Mouse (Mus musculus): ENCODE measurements around the gene Vmn1r94. TPM values are rescaled to one million over a fixed set of nuclear protein-coding genes. Genes with fewer than 3 reads are reported as not detected.
"Not testable (repeated sequence)": the region's sequence is repeated elsewhere in the genome, so short reads cannot be mapped to it uniquely, and the experiment has no call there.

The Vmn1r94 gene
- polyA plus RNA-seq (2014; fragmentation: Nextera tagmentation; extraction: Ambion mirVana), result not detected in 2 replicates

- H3K9ac ChIP-seq (replicated peaks; ENCODE audit: low read length); H3K27me3 ChIP-seq (ENCODE audit: control insufficient read depth, insufficient read depth, low read length); ATAC-seq (ENCODE audit: low FRiP score, low TSS enrichment); H3K4me2 ChIP-seq (ENCODE audit: low read length); H3K4me1 ChIP-seq (ENCODE audit: control insufficient read depth, insufficient read depth, low read length); DNase-seq; H3K9me3 ChIP-seq (ENCODE audit: control insufficient read depth, low read length); H3K36me3 ChIP-seq (ENCODE audit: control insufficient read depth, insufficient read depth, low read length); H3K4me3 ChIP-seq (replicated peaks; ENCODE audit: low read depth, low read length); H3K27ac ChIP-seq (replicated peaks; ENCODE audit: low read depth, low read length): not testable (repeated sequence)
- WGBS, result no CpG with 5 or more reads among the region's 3 CpGs
Measured at GRCm38 (mm10) chr7:20168277-20168676, at the start of gene Vmn1r94. Gene Vmn1r94 (minus strand): TSS chr7:20168377.

- not testable (repeated sequence) for H3K27me3 ChIP-seq (ENCODE audit: control insufficient read depth, insufficient read depth, low read length); H3K27ac ChIP-seq (replicated peaks; ENCODE audit: low read depth, low read length); H3K4me1 ChIP-seq (ENCODE audit: control insufficient read depth, insufficient read depth, low read length); H3K9me3 ChIP-seq (ENCODE audit: control insufficient read depth, low read length); H3K9ac ChIP-seq (replicated peaks; ENCODE audit: low read length); DNase-seq; H3K4me3 ChIP-seq (replicated peaks; ENCODE audit: low read depth, low read length); H3K36me3 ChIP-seq (ENCODE audit: control insufficient read depth, insufficient read depth, low read length); H3K4me2 ChIP-seq (ENCODE audit: low read length); ATAC-seq (ENCODE audit: low FRiP score, low TSS enrichment)
- no CpG with 5 or more reads among the region's 2 CpGs for WGBS
Measured at GRCm38 (mm10) chr7:20205507-20205906, 37.3 kb upstream of the Vmn1r94 start, which contains the start of gene Gm6164. Gene Gm6164 (minus strand): TSS chr7:20205607.

DNA sequence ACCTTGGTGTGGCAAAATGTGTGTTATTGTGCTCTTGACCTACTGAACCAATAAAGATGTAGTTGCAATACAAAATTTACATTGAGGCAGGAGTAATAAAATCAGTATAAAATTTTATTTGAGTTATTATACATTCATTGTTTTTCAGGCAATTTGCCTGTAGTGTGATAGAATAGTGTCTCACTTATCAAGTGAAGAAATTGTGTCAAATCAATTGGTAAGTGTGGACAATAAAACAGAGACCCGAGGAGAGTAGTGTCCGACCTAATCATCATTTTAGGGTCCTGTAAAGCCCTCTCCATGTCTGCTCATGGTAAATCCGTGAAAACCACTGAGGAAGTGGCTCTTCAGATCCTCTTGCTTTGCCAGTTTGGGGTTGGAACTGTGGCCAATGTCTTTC is 25.2 kb upstream of the Vmn1r94 start, which contains the start of gene Vmn1r95:
TSS of gene Vmn1r95 (plus strand) at position 301 of the 400 bp plus-strand sequence.
- not testable (repeated sequence) for H3K4me1 ChIP-seq (ENCODE audit: control insufficient read depth, insufficient read depth, low read length); DNase-seq; H3K4me3 ChIP-seq (replicated peaks; ENCODE audit: low read depth, low read length); H3K9me3 ChIP-seq (ENCODE audit: control insufficient read depth, low read length); ATAC-seq (ENCODE audit: low FRiP score, low TSS enrichment); H3K9ac ChIP-seq (replicated peaks; ENCODE audit: low read length); H3K27me3 ChIP-seq (ENCODE audit: control insufficient read depth, insufficient read depth, low read length); H3K4me2 ChIP-seq (ENCODE audit: low read length); H3K27ac ChIP-seq (replicated peaks; ENCODE audit: low read depth, low read length); H3K36me3 ChIP-seq (ENCODE audit: control insufficient read depth, insufficient read depth, low read length)
- no CpG with 5 or more reads among the region's 3 CpGs for WGBS

- H3K4me1 ChIP-seq (ENCODE audit: control insufficient read depth, insufficient read depth, low read length); H3K4me2 ChIP-seq (ENCODE audit: low read length); H3K36me3 ChIP-seq (ENCODE audit: control insufficient read depth, insufficient read depth, low read length); ATAC-seq (ENCODE audit: low FRiP score, low TSS enrichment); H3K9ac ChIP-seq (replicated peaks; ENCODE audit: low read length); H3K4me3 ChIP-seq (replicated peaks; ENCODE audit: low read depth, low read length); H3K27me3 ChIP-seq (ENCODE audit: control insufficient read depth, insufficient read depth, low read length); H3K27ac ChIP-seq (replicated peaks; ENCODE audit: low read depth, low read length); H3K9me3 ChIP-seq (ENCODE audit: control insufficient read depth, low read length); DNase-seq: not testable (repeated sequence)
- no CpG with 5 or more reads among the region's 5 CpGs for WGBS
Measured at GRCm38 (mm10) chr7:20138988-20139387, 29.2 kb downstream of the Vmn1r94 start, which contains the start of gene Vmn1r93. Gene Vmn1r93 (minus strand): TSS chr7:20139088.

- no CpG with 5 or more reads among the region's 2 CpGs for WGBS
- not testable (repeated sequence) for H3K9ac ChIP-seq (replicated peaks; ENCODE audit: low read length); H3K27ac ChIP-seq (replicated peaks; ENCODE audit: low read depth, low read length); H3K4me1 ChIP-seq (ENCODE audit: control insufficient read depth, insufficient read depth, low read length); H3K9me3 ChIP-seq (ENCODE audit: control insufficient read depth, low read length); ATAC-seq (ENCODE audit: low FRiP score, low TSS enrichment); H3K4me2 ChIP-seq (ENCODE audit: low read length); H3K4me3 ChIP-seq (replicated peaks; ENCODE audit: low read depth, low read length); H3K27me3 ChIP-seq (ENCODE audit: control insufficient read depth, insufficient read depth, low read length); DNase-seq; H3K36me3 ChIP-seq (ENCODE audit: control insufficient read depth, insufficient read depth, low read length)
Measured at GRCm38 (mm10) chr7:20122479-20122878, 45.7 kb downstream of the Vmn1r94 start, which contains the start of gene Gm16442. Gene Gm16442 (minus strand): TSS chr7:20122579.

Other genes with a start within 250 kb of the Vmn1r94 start
- 4.9 and 8.2 TPM in 2 replicates for gene Pvr, start 247.2 kb downstream of the Vmn1r94 start, polyA plus RNA-seq (2014; fragmentation: Nextera tagmentation; extraction: Ambion mirVana)
- not detected in 2 replicates for gene Igsf23, start 217.6 kb downstream of the Vmn1r94 start, polyA plus RNA-seq (2014; fragmentation: Nextera tagmentation; extraction: Ambion mirVana)
- not detected in 2 replicates for gene Ceacam20, start 203.0 kb downstream of the Vmn1r94 start, polyA plus RNA-seq (2014; fragmentation: Nextera tagmentation; extraction: Ambion mirVana)
- gene Nlrp9b, start 176.9 kb downstream of the Vmn1r94 start, polyA plus RNA-seq (2014; fragmentation: Nextera tagmentation; extraction: Ambion mirVana), result not detected in 2 replicates
- gene Vmn1r91, start 68.7 kb downstream of the Vmn1r94 start, polyA plus RNA-seq (2014; fragmentation: Nextera tagmentation; extraction: Ambion mirVana), result not detected in 2 replicates
- gene Gm16442, start 45.8 kb downstream of the Vmn1r94 start, polyA plus RNA-seq (2014; fragmentation: Nextera tagmentation; extraction: Ambion mirVana), result not detected in 2 replicates
- gene Vmn1r93, start 29.3 kb downstream of the Vmn1r94 start, polyA plus RNA-seq (2014; fragmentation: Nextera tagmentation; extraction: Ambion mirVana), result not detected in 2 replicates
- not detected in 2 replicates for gene Vmn1r95, start 25.3 kb upstream of the Vmn1r94 start, polyA plus RNA-seq (2014; fragmentation: Nextera tagmentation; extraction: Ambion mirVana)
- gene Gm6164, start 37.2 kb upstream of the Vmn1r94 start, polyA plus RNA-seq (2014; fragmentation: Nextera tagmentation; extraction: Ambion mirVana), result not detected in 2 replicates
- not detected in 2 replicates for gene Gm4498, start 65.5 kb upstream of the Vmn1r94 start, polyA plus RNA-seq (2014; fragmentation: Nextera tagmentation; extraction: Ambion mirVana)
- not detected in 2 replicates for gene Gm5890, start 94.5 kb upstream of the Vmn1r94 start, polyA plus RNA-seq (2014; fragmentation: Nextera tagmentation; extraction: Ambion mirVana)
- gene Gm4133, start 165.7 kb upstream of the Vmn1r94 start, polyA plus RNA-seq (2014; fragmentation: Nextera tagmentation; extraction: Ambion mirVana), result not detected in 2 replicates
- gene Gm5728, start 207.0 kb upstream of the Vmn1r94 start, polyA plus RNA-seq (2014; fragmentation: Nextera tagmentation; extraction: Ambion mirVana), result not detected in 2 replicates
- not detected in 2 replicates for gene Vmn1r100, start 249.6 kb upstream of the Vmn1r94 start, polyA plus RNA-seq (2014; fragmentation: Nextera tagmentation; extraction: Ambion mirVana)

Measured in midbrain, embryonic 14.5 days (tissue).